Mouse (Mus musculus) hindbrain, embryonic 11.5 days (tissue): Measurements from ENCODE around the gene Fbxo24. TPM values are rescaled to one million over a fixed set of nuclear protein-coding genes. Genes with fewer than 3 reads are reported as not detected.

Experiments
- ATAC-seq: fragments of 200-750 bp; cut with Nextera tagmentation; 2 replicates; pipeline ENCODE4 v1.8.0; 2017; ENCODE audit warnings: mild to moderate bottlenecking, moderate TSS enrichment, moderate library complexity; ENCODE audit not compliant: low FRiP score
- DNase-seq: peaks from one replicate; pipeline ENCODE4 v3.0.0-alpha.2; 2015; ENCODE audit warnings: low spot score
- H3K27ac ChIP-seq: fragments of 300-500 bp; sonication (generic); 2 replicates; pipeline ENCODE4 v1.5.1; 2014; ENCODE audit warnings: mild to moderate bottlenecking, low read depth, low read length
- H3K27me3 ChIP-seq: fragments of 300-500 bp; sonication (generic); 2 replicates; pipeline ENCODE4 v1.6.1; 2014; ENCODE audit warnings: mild to moderate bottlenecking, low read length, moderate library complexity, mixed read lengths; ENCODE audit not compliant: control insufficient read depth, insufficient read depth
- H3K36me3 ChIP-seq: fragments of 300-500 bp; sonication (generic); 2 replicates; pipeline ENCODE4 v1.6.1; 2014; ENCODE audit warnings: mild to moderate bottlenecking, low read length, moderate library complexity, mixed read lengths; ENCODE audit not compliant: control insufficient read depth, insufficient read depth
- H3K4me1 ChIP-seq: fragments of 300-500 bp; sonication (generic); replicated peaks from 2 replicates; pipeline ENCODE4 v1.6.1; 2014; ENCODE audit warnings: low read length, mixed read lengths; ENCODE audit not compliant: control insufficient read depth, insufficient read depth
- H3K4me2 ChIP-seq: fragments of 300-500 bp; sonication (generic); replicated peaks from 2 replicates; pipeline ENCODE4 v1.6.1; 2014; ENCODE audit warnings: mild to moderate bottlenecking, low read depth, low read length
- H3K4me3 ChIP-seq: fragments of 300-500 bp; sonication (generic); 2 replicates; pipeline ENCODE4 v1.5.1; 2014; ENCODE audit warnings: low read depth, low read length
- H3K9ac ChIP-seq: fragments of 300-500 bp; sonication (generic); 2 replicates; pipeline ENCODE4 v1.6.1; 2014; ENCODE audit warnings: low read depth, low read length
- H3K9me3 ChIP-seq: fragments of 300-500 bp; sonication (generic); 2 replicates; pipeline ENCODE4 v1.6.1; 2016; ENCODE audit warnings: low read length; ENCODE audit not compliant: control insufficient read depth
- WGBS: fragments of 180-500 bp; shearing (Covaris S2); extraction: QIAGEN DNeasy Blood & Tissue Kit; methylation state at CpG from one replicate; pipeline ENCODE4 v1.1.7; 2014; 5-methylcytosine and 5-hydroxymethylcytosine counted together
- polyA plus RNA-seq: library from polyadenylated mRNA; unstranded; fragments of >200 nt; fragmentation: Nextera tagmentation; extraction: Ambion mirVana; gene quantifications from 2 replicates; pipeline ENCODE4 v1.2.1, GENCODE M21; 2014

Gene Fbxo24
- polyA plus RNA-seq, 1 experiment from 2014 or later, result 0.15 TPM

- ATAC-seq (no peak), DNase-seq (no peak)
- 74% methylated on average over 9 of the region's 9 CpGs for WGBS
- Histone ChIP-seq H3K4me3 (no peak overlapping the region), H3K9ac (no peak overlapping the region), H3K4me2 (no peak overlapping the region), H3K27ac (no peak overlapping the region), H3K9me3 (no peaks in the 10 kb centered on the region), H3K4me1 (no peaks in the 10 kb centered on the region), H3K27me3 (no peaks in the 10 kb centered on the region), H3K36me3 (peaks cover 14% of the 10 kb centered on the region; the same call in 1 of the 2 replicates)
Observed at GRCm38 (mm10) chr5:137663057-137663456, 34.3 kb upstream of the Fbxo24 start.

- WGBS, result 97% methylated on average over 6 of the region's 6 CpGs
- H3K9me3 ChIP-seq, result no peaks in the 10 kb centered on the region
- H3K27ac ChIP-seq, result no peak overlapping the region
- H3K4me3 ChIP-seq, result no peak overlapping the region
- H3K4me1 ChIP-seq, result no peaks in the 10 kb centered on the region
- no peak overlapping the region for H3K9ac ChIP-seq
- H3K4me2 ChIP-seq, result no peak overlapping the region
- H3K27me3 ChIP-seq, result no peaks in the 10 kb centered on the region
- no peak for DNase-seq
- ATAC-seq, result no peak
- H3K36me3 ChIP-seq, result 0 out of 2 replicates have a peak, but pooled peaks cover 14% of the 10 kb centered on the region
Observed at GRCm38 (mm10) chr5:137660064-137660688, 31.4 kb upstream of the Fbxo24 start.

- H3K4me1 ChIP-seq, result no peaks in the 10 kb centered on the region
- H3K4me2 ChIP-seq, result no peak overlapping the region
- 0 out of 2 replicates have a peak, but pooled peaks cover 7% of the 10 kb centered on the region for H3K36me3 ChIP-seq
- no peak overlapping the region for H3K4me3 ChIP-seq
- H3K27me3 ChIP-seq, result no peaks in the 10 kb centered on the region
- DNase-seq, result peak; percentile 79
- H3K9me3 ChIP-seq, result no peaks in the 10 kb centered on the region
- no peak for ATAC-seq
- 37% methylated on average over 6 of the region's 6 CpGs for WGBS
- 0 out of 2 replicates have a peak overlapping the region, but pooled peaks have one; percentile 24 for H3K27ac ChIP-seq
- no peak overlapping the region for H3K9ac ChIP-seq
Observed at GRCm38 (mm10) chr5:137656977-137657376, 28.2 kb upstream of the Fbxo24 start.

- no peak overlapping the region for H3K4me2 ChIP-seq
Observed at GRCm38 (mm10) chr5:137654746-137655145, 25.9 kb upstream of the Fbxo24 start.

GRCm38 (mm10) chr5:137653366-137653765, 24.6 kb upstream of the Fbxo24 start:
- DNase-seq (no peak), ATAC-seq (no peak)
- H3K4me3 ChIP-seq, result no peak overlapping the region
- no peak overlapping the region for H3K27ac ChIP-seq
- H3K4me1 ChIP-seq, result no peaks in the 10 kb centered on the region; the same call in 1 of the 2 replicates
- no peaks in the 10 kb centered on the region for H3K9me3 ChIP-seq
- H3K36me3 ChIP-seq, result no peaks in the 10 kb centered on the region
- WGBS, result 93% methylated on average over 10 of the region's 10 CpGs
- H3K9ac ChIP-seq, result no peak overlapping the region
- no peaks in the 10 kb centered on the region for H3K27me3 ChIP-seq
- no peak overlapping the region for H3K4me2 ChIP-seq

More at GRCm38 (mm10) chr5:137654746-137655145, 25.9 kb upstream of the Fbxo24 start:
- no peak overlapping the region for H3K9ac ChIP-seq
- H3K4me3 ChIP-seq, result no peak overlapping the region
- DNase-seq (no peak), ATAC-seq (no peak)
- no peaks in the 10 kb centered on the region for H3K36me3 ChIP-seq
- no peaks in the 10 kb centered on the region for H3K9me3 ChIP-seq
- no peaks in the 10 kb centered on the region for H3K27me3 ChIP-seq
- no peaks in the 10 kb centered on the region; the same call in 1 of the 2 replicates for H3K4me1 ChIP-seq
- 76% methylated on average over 6 of the region's 7 CpGs for WGBS
- no peak overlapping the region for H3K27ac ChIP-seq

GRCm38 (mm10) chr5:137652474-137652873, 23.7 kb upstream of the Fbxo24 start:
- Histone ChIP-seq H3K9ac (no peak overlapping the region), H3K36me3 (no peaks in the 10 kb centered on the region), H3K9me3 (no peaks in the 10 kb centered on the region), H3K4me3 (no peak overlapping the region), H3K4me1 (no peaks in the 10 kb centered on the region; the same call in 1 of the 2 replicates), H3K27me3 (no peaks in the 10 kb centered on the region), H3K27ac (no peak overlapping the region), H3K4me2 (no peak overlapping the region)
- 23% methylated on average over 3 of the region's 3 CpGs for WGBS
- ATAC-seq (no peak), DNase-seq (peak; percentile 83)

- Histone ChIP-seq H3K4me3 (no peak overlapping the region), H3K27me3 (peaks cover 14% of the 10 kb centered on the region), H3K4me1 (no peaks in the 10 kb centered on the region; the same call in 1 of the 2 replicates), H3K9me3 (no peaks in the 10 kb centered on the region), H3K4me2 (no peak overlapping the region), H3K27ac (no peak overlapping the region), H3K9ac (no peak overlapping the region; the same call in 1 of the 2 replicates), H3K36me3 (no peaks in the 10 kb centered on the region)
- 17% methylated on average over 18 of the region's 18 CpGs for WGBS
- DNase-seq, result no peak
- 0 out of 2 replicates have a peak, but pooled peaks have one; percentile 30 for ATAC-seq
Observed at GRCm38 (mm10) chr5:137649669-137650571, 21.1 kb upstream of the Fbxo24 start.

- DNase-seq, result no peak
- no peaks in the 10 kb centered on the region for H3K9me3 ChIP-seq
- no peak overlapping the region for H3K27ac ChIP-seq
- no peak overlapping the region for H3K9ac ChIP-seq
- H3K36me3 ChIP-seq, result no peaks in the 10 kb centered on the region
- WGBS, result 31% methylated on average over 4 of the region's 4 CpGs
- H3K4me3 ChIP-seq, result no peak overlapping the region
- no peaks in the 10 kb centered on the region; the same call in 1 of the 2 replicates for H3K4me1 ChIP-seq
- no peak for ATAC-seq
- peaks cover 20% of the 10 kb centered on the region for H3K27me3 ChIP-seq
- no peak overlapping the region for H3K4me2 ChIP-seq
Observed at GRCm38 (mm10) chr5:137649251-137649650, 20.4 kb upstream of the Fbxo24 start.
